In genomic region chr7:72787306-72787705, GRCm38 (mm10) we compare ENCODE assay signal across 29 mouse cellular contexts.
A peak's percentile ranks its signal among the peaks of the same experiment; 100 is the strongest.
DNase-seq lines count a peak whose midpoint lies in the region; ATAC-seq lines count a peak whose summit lies in the region.
"Had no signal": no experiment of that assay in that cellular context is flagged by ENCODE, and none has a peak within 500 bp of the region (broad histone marks: within the 10 kb centered on the region; RNA-seq: fewer than 3 reads in every experiment).

No protein-coding gene starts in this region.

- no peak overlapping the region for H3K4me3 ChIP-seq in kidney, embryonic 16.5 days (ENCODE audit: low read length)
- H3K4me3 ChIP-seq: embryonic facial prominence, embryonic 10.5 days; embryonic facial prominence, embryonic 13.5 days; erythroblast, embryonic 14.5 days; forebrain, embryonic 12.5 days; forebrain, embryonic 15.5 days; heart, adult 2 months; heart, embryonic 10.5 days; heart, embryonic 13.5 days had no signal

- no peak overlapping the region for H3K4me2 ChIP-seq in kidney, embryonic 16.5 days (replicated peaks; ENCODE audit: low read depth, low read length)
- H3K4me2 ChIP-seq: embryonic facial prominence, embryonic 13.5 days; forebrain, embryonic 12.5 days; forebrain, embryonic 15.5 days; heart, embryonic 13.5 days; hindbrain, embryonic 14.5 days had no signal

- H3K27me3 ChIP-seq in kidney, embryonic 16.5 days (ENCODE audit: insufficient read depth, low read length) = no peaks in the 10 kb centered on the region
- H3K27me3 ChIP-seq: forebrain, embryonic 12.5 days; forebrain, embryonic 15.5 days; heart, embryonic 13.5 days had no signal

- H3K4me1 ChIP-seq in kidney, embryonic 16.5 days (ENCODE audit: insufficient read depth, low read length) = peaks cover 2% of the 10 kb centered on the region; the same call in 1 of the 2 replicates
- H3K4me1 ChIP-seq: embryonic facial prominence, embryonic 10.5 days; embryonic facial prominence, embryonic 13.5 days; forebrain, embryonic 12.5 days; forebrain, embryonic 15.5 days; heart, embryonic 10.5 days had no signal

- no peaks in the 10 kb centered on the region for H3K9me3 ChIP-seq in kidney, embryonic 16.5 days (ENCODE audit: low read length)
- H3K9me3 ChIP-seq: embryonic facial prominence, embryonic 10.5 days; embryonic facial prominence, embryonic 13.5 days; forebrain, embryonic 12.5 days; forebrain, embryonic 15.5 days; heart, embryonic 10.5 days; heart, embryonic 13.5 days had no signal

- no peaks in the 10 kb centered on the region for H3K36me3 ChIP-seq in kidney, embryonic 16.5 days (ENCODE audit: insufficient read depth, low read length)
- H3K36me3 ChIP-seq: embryonic facial prominence, embryonic 10.5 days; embryonic facial prominence, embryonic 13.5 days; forebrain, embryonic 12.5 days; forebrain, embryonic 15.5 days; heart, embryonic 10.5 days; heart, embryonic 13.5 days had no signal

- DNase-seq in layer of hippocampus, adult 11-12 months (ENCODE audit: low spot score) = peak; percentile 7
- DNase-seq in layer of hippocampus, postnatal 36 days = no peak
- DNase-seq in layer of hippocampus, adult 8-10 months (ENCODE audit: low spot score in 2 of 2) = peak; percentile 4 to 9
- DNase-seq in layer of hippocampus, postnatal 25 days (ENCODE audit: extremely low spot score in 1 of 2, low spot score in 1 of 2) = no peak
- peak; percentile 17 for DNase-seq in right cerebral cortex, adult 18-20 months
- DNase-seq in right cerebral cortex, postnatal 10 days (ENCODE audit: low spot score in 2 of 2) = no peak
- DNase-seq in telencephalon, adult 2 months (ENCODE audit: low read depth, low spot score) = peak; percentile 10
- DNase-seq: adrenal gland, adult 2 months; adrenal gland, postnatal 14 days; cerebellum, adult 11-12 months; cerebellum, adult 8-10 months; cerebellum, postnatal 10 days; cerebellum, postnatal 36 days; embryo, embryonic 11 days; gastrocnemius, postnatal 10 days; gastrocnemius, postnatal 36 days; heart, adult 2 months; heart, postnatal 14 days; heart, postnatal 4 days had no signal

- no peak overlapping the region for H3K9ac ChIP-seq in kidney, embryonic 16.5 days (replicated peaks; ENCODE audit: low read length)
- H3K9ac ChIP-seq: embryonic facial prominence, embryonic 13.5 days; forebrain, embryonic 12.5 days; forebrain, embryonic 15.5 days; heart, embryonic 13.5 days; hindbrain, embryonic 14.5 days had no signal

- no peak overlapping the region for H3K27ac ChIP-seq in kidney, embryonic 16.5 days (ENCODE audit: low read length)
- H3K27ac ChIP-seq: embryonic facial prominence, embryonic 10.5 days; embryonic facial prominence, embryonic 13.5 days; forebrain, embryonic 12.5 days; forebrain, embryonic 15.5 days; heart, adult 2 months; heart, embryonic 10.5 days; heart, embryonic 13.5 days; hindbrain, embryonic 14.5 days had no signal

- WGBS in kidney, embryonic 16.5 days = 61% methylated on average over 1 of the region's 1 CpGs

- ATAC-seq in kidney, embryonic 16.5 days (ENCODE audit: low FRiP score, low TSS enrichment) = no peak
- ATAC-seq: CD4-positive, CD25-positive, alpha-beta regulatory T cell, adult 4 months; forebrain, embryonic 15.5 days had no signal

Comparison
In these comparisons a context has a peak if more than half of its experiments do, and no peak if none do; other contexts are left out.
1. DNase-seq: peak in layer of hippocampus, adult 11-12 months (single experiment), layer of hippocampus, adult 8-10 months (2 of 2), right cerebral cortex, adult 18-20 months (single experiment) and telencephalon, adult 2 months (single experiment); none in layer of hippocampus, postnatal 36 days (0 of 2), layer of hippocampus, postnatal 25 days (0 of 2) and right cerebral cortex, postnatal 10 days (0 of 2).